Comparison of ENCODE assay signal across 8 mouse cellular contexts in genomic region chr6:91575662-91576364, GRCm38 (mm10).
DNase-seq lines count a peak whose midpoint lies in the region; ATAC-seq and TF ChIP-seq lines count a peak whose summit lies in the region.

No protein-coding gene starts in this region.

- no peaks in the 10 kb centered on the region for H3K4me1 ChIP-seq in midbrain, postnatal 0 days (ENCODE audit: insufficient read depth, low read length)

- ATAC-seq in midbrain, postnatal 0 days (ENCODE audit: low FRiP score), result no peak

- no peaks in the 10 kb centered on the region for H3K36me3 ChIP-seq in midbrain, postnatal 0 days (ENCODE audit: insufficient read depth, low read length)

- peak; percentile 94 for TF ChIP-seq CTCF in midbrain, postnatal 0 days (IDR thresholded peaks at IDR 0.05)

- 65% methylated on average over 4 of the region's 4 CpGs for WGBS in midbrain, postnatal 0 days

- no peak overlapping the region for H3K27ac ChIP-seq in midbrain, postnatal 0 days (ENCODE audit: low read depth, low read length)

- H3K4me3 ChIP-seq in midbrain, postnatal 0 days (ENCODE audit: low read depth, low read length), result no peak overlapping the region

- no peak overlapping the region for H3K4me2 ChIP-seq in midbrain, postnatal 0 days (ENCODE audit: low read depth, low read length, poor library complexity, severe bottlenecking)

- peak; percentile 44 for DNase-seq in 3134 (ENCODE audit: extremely low read depth, insufficient read length, low spot score)
- DNase-seq in adrenal gland, adult 18-20 months (ENCODE audit: low spot score in 2 of 2), result peak; percentile 75 to 77
- DNase-seq in embryo, embryonic 10 days (ENCODE audit: low spot score), result peak; percentile 91
- DNase-seq in gastrocnemius, postnatal 14 days, result peak; percentile 64
- DNase-seq in kidney, adult 11 months, result peak; percentile 46
- DNase-seq in left cerebral cortex, postnatal 4 days, result peak; percentile 76
- peak; percentile 76 for DNase-seq in midbrain, postnatal 0 days (ENCODE audit: low spot score)
- peak; percentile 38 to 81 for DNase-seq in spleen, postnatal 4 days (ENCODE audit: low spot score in 2 of 2)

- 0 out of 2 replicates have a peak, but pooled peaks cover 2% of the 10 kb centered on the region for H3K27me3 ChIP-seq in midbrain, postnatal 0 days (ENCODE audit: insufficient read depth, low read length)

- intact Hi-C loops in gastrocnemius, postnatal 14 days (cut with DNase I; ENCODE audit: low total_unique reads), result loop anchor here (2.0 to 10.0 kb wide), 2 partner anchors 89 to 165 kb away; no protein-coding TSS in a partner anchor
- intact Hi-C loops in left cerebral cortex, postnatal 4 days (cut with DNase I), result loop anchor here (2.0 kb wide), 1 partner anchor 165 kb away; no protein-coding TSS in a partner anchor

- H3K9me3 ChIP-seq in midbrain, postnatal 0 days (ENCODE audit: low read length), result no peaks in the 10 kb centered on the region

- H3K9ac ChIP-seq in midbrain, postnatal 0 days (replicated peaks; ENCODE audit: low read length, poor library complexity, severe bottlenecking), result no peak overlapping the region
